Mouse (Mus musculus) megakaryocyte progenitor cell, adult 5-6 weeks (primary cell): ENCODE measurements around the gene Cyp2u1. TPM values are rescaled to one million over a fixed set of nuclear protein-coding genes. Genes with fewer than 3 reads are reported as not detected.

ENCODE experiments used
- ATAC-seq: replicated peaks from 2 replicates; pipeline ENCODE4 v1.8.0; 2016; ENCODE audit warnings: mild to moderate bottlenecking, moderate TSS enrichment, inconsistent platforms; ENCODE audit not compliant: poor library complexity
- total RNA-seq, 2 experiments: library from RNA; stranded (forward) in 1 of 2; stranded (reverse) in 1 of 2; fragments of 157-497, 149-512 nt in 1 of 2; fragments of 200-1000 nt in 1 of 2; gene quantifications; 2 replicates each; pipeline versions ENCODE4 v1.2.3 to v1.2.4; 2015 to 2017

The Cyp2u1 gene
- total RNA-seq, 2 experiments from 2014 or later, result 0.86 to 0.92 TPM

GRCm38 (mm10) chr3:131259392-131259965, 43.5 kb downstream of the Cyp2u1 start:
- no peak for ATAC-seq

GRCm38 (mm10) chr3:131258921-131259320, 44.1 kb downstream of the Cyp2u1 start:
- no peak for ATAC-seq

- 0 out of 2 replicates have a peak, but pooled peaks have one; percentile 20 for ATAC-seq
Observed at GRCm38 (mm10) chr3:131255399-131255981, 47.5 kb downstream of the Cyp2u1 start.

- ATAC-seq, result no peak
Observed at GRCm38 (mm10) chr3:131254991-131255390, 48.0 kb downstream of the Cyp2u1 start.

GRCm38 (mm10) chr3:131251601-131252000, 51.4 kb downstream of the Cyp2u1 start:
- no peak for ATAC-seq

- no peak for ATAC-seq
Observed at GRCm38 (mm10) chr3:131250978-131251377, 52.0 kb downstream of the Cyp2u1 start.

GRCm38 (mm10) chr3:131250283-131250682, 52.7 kb downstream of the Cyp2u1 start:
- ATAC-seq, result no peak

- ATAC-seq, result no peak
Observed at GRCm38 (mm10) chr3:131248444-131248843, 54.6 kb downstream of the Cyp2u1 start.

GRCm38 (mm10) chr3:131247851-131248250, 55.2 kb downstream of the Cyp2u1 start:
- ATAC-seq, result no peak

- no peak for ATAC-seq
Observed at GRCm38 (mm10) chr3:131247447-131247846, 55.6 kb downstream of the Cyp2u1 start.

- ATAC-seq, result no peak
Observed at GRCm38 (mm10) chr3:131246579-131247046, 56.4 kb downstream of the Cyp2u1 start.

- peak; percentile 90 for ATAC-seq
Observed at GRCm38 (mm10) chr3:131245766-131246578, 57.1 kb downstream of the Cyp2u1 start.

Other genes with a start within 250 kb of the Cyp2u1 start
- gene Lef1, start 192.8 kb downstream of the Cyp2u1 start, total RNA-seq (2015), result 0.64 TPM in 1 of 2 replicates, not detected in the other
- gene Lef1, start 192.8 kb downstream of the Cyp2u1 start, total RNA-seq (2017), result 0.37 TPM in 1 of 2 replicates, not detected in the other
- 65.5 and 76.6 TPM in 2 replicates for gene Hadh, start 31.1 kb downstream of the Cyp2u1 start, total RNA-seq (2015)
- gene Hadh, start 31.1 kb downstream of the Cyp2u1 start, total RNA-seq (2017), result 59.2 and 61.1 TPM in 2 replicates
- 74.7 and 77.2 TPM in 2 replicates for gene Sgms2, start 188.2 kb upstream of the Cyp2u1 start, total RNA-seq (2015)
- gene Sgms2, start 188.2 kb upstream of the Cyp2u1 start, total RNA-seq (2017), result 34.3 and 38.6 TPM in 2 replicates